Mouse (Mus musculus) urinary bladder, adult 2 months (tissue): Measurements from ENCODE around the gene Msi2. TPM values are rescaled to one million over a fixed set of nuclear protein-coding genes. Genes with fewer than 3 reads are reported as not detected.

Source experiments
- DNase-seq: peaks from one replicate; pipeline ENCODE4 v3.0.0; 2022; ENCODE audit warnings: low spot score
- polyA plus RNA-seq: library from polyadenylated mRNA; depleted of rRNA; stranded (reverse); fragments of >200 nt; gene quantifications from 2 replicates; pipeline ENCODE4 v1.2.3, GENCODE M21; 2012

The Msi2 gene
- polyA plus RNA-seq, 1 experiment: 44.7 TPM

- DNase-seq: no peak
Observed at GRCm38 (mm10) chr11:88515736-88516583, 202.4 kb downstream of the Msi2 start.

GRCm38 (mm10) chr11:88515267-88515666, 203.0 kb downstream of the Msi2 start:
- no peak for DNase-seq

DNA sequence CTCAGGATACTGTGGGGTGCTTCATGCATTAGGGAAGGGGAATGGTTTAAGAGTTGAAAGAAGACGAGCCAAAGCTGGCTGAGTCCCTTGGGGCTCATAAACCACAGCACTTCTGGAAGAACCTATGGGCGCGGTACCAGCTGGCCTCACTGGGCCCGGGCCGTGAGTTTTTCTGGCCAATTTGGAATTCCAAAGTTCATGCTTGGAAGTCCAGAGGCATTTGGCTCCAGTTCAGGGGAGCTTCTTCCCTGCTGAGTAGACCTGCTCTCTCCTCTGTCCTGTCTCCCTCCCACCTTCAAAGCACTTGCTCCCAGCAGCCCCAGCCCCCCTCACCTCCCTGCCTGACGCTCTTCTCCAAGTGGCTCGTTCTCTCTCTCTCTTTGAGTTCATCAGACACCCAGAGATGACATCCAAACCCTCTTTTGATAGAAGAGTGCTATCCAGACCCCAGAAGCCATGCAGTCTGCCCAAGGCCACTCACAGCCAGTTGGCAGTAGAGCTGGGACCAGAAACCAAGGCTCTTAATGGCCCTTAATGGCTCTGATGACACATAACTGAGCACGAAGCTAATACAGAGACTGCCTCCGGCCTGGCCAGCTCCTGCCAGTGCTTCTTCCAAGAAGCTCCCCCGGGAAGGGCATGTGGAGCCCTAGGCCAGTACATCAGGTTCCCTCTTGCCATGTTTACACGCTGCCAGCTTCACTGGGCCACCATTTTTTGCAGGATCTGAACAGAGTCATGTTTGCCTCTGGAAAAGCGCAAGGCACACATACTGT, 204.0 kb downstream of the Msi2 start:
- no peak for DNase-seq

GRCm38 (mm10) chr11:88512580-88512979, 205.7 kb downstream of the Msi2 start:
- DNase-seq: no peak

DNA sequence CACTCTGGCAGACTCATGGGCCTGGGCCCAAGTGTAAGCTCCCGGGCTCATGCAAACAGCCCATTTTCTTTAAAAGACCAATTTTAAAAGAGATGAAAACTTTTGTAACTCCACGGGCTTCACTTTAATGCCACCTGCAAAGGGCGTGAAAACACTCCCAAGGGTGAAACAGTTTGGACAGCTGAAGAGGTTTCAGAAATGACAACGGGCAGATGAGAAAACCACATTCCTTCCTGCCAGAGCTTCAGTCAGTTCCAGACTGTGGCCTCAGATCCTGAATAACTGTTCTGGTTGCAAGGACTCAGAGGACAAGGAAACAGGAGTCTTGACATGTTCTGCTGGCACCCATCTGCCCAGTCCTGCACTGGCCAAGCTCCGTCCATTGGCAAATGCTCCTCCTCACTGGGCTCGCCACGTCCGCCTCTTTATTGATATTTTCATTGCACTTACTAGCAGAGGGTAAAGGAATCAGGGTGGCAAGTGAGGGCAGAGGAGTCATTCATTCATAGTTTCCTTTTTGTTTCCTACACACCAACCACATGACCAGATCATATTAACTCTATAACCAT, 207.9 kb downstream of the Msi2 start:
- no peak for DNase-seq

DNA sequence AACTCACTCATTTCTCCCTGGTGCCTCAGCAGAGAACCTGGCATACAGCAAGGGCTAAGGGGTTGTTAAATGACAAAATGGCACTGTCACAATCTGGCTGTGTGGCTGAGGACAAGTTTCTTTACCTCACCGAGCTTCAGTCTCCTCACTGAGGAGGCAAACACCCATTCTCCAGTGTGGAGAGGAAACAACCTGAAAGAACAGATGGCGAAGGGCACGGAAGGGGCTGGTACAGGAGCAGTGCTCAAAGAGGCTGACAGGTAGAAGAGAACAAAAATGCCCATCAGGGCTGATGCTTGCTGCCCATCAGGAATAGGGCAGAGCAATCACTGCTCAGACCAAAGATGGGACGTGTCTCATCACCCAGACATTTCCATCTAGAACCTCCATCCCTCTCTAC, 208.8 kb downstream of the Msi2 start:
- no peak for DNase-seq

DNA sequence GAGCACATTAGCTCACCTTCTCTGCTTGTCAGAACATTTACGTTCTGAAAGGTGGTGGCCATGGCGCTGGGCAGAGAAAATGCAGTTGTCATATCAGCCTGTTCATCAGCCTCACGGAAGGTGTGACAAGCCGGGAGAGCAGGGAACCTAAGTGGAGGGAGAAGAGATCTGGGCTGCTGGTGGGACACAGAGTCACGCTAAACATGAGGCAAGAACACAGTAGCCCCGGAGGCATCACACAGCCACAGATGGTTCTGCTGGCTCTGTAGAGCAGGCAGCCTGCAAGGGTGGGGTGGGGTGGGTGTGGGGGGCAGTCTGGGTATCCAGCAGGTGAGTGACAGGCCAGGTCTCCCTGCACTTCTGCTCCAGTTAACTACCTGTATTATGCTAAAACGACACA, 210.2 kb downstream of the Msi2 start:
- DNase-seq: no peak

- no peak for DNase-seq
Observed at GRCm38 (mm10) chr11:88506544-88507419, 211.5 kb downstream of the Msi2 start.

DNA sequence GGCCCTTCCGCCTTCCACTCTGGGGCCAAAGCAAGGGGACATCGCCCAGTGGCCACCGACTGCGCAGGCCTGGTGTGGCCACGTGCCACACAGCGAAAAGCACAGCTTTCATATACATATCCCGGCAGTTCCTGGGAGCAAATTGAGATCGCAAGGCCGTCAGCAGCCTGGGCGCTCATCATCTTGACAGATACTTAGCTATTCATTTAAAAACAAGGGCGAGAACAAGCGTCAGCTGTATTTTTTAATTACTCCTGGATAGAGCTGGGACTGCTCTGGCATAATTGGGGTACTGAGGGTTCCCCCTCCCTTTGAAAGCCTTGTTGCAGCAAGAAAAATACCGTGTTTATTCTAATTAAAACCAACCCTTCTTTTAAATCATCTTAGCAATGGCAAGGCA, 212.2 kb downstream of the Msi2 start:
- DNase-seq: no peak

- no peak for DNase-seq
Observed at GRCm38 (mm10) chr11:88502566-88502965, 215.7 kb downstream of the Msi2 start.

GRCm38 (mm10) chr11:88498491-88498890, 219.8 kb downstream of the Msi2 start:
- no peak for DNase-seq

GRCm38 (mm10) chr11:88496460-88496859, 221.9 kb downstream of the Msi2 start:
- DNase-seq: no peak

DNA sequence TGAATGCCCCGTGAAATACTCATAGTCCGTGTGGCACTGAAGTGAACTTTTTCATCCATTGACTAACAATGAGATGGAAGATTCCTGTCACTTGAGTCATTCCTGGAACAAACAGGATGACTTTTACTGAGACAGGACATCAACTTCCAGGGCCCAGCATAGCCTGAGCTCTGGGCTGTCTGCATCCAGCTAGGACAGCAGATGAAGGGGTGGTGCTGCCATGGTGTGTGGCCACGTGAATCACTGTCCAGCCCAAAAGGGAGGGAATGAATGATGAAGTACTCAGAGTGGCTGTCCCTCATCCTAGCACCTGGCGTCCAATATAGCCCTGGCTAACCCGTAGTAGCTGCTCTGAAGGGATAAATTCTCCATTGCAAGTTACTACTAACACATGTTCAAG, 222.6 kb downstream of the Msi2 start:
- no peak for DNase-seq

GRCm38 (mm10) chr11:88495018-88495417, 223.3 kb downstream of the Msi2 start:
- DNase-seq: no peak

- DNase-seq: no peak
Observed at GRCm38 (mm10) chr11:88493795-88494559, 224.3 kb downstream of the Msi2 start.

DNA sequence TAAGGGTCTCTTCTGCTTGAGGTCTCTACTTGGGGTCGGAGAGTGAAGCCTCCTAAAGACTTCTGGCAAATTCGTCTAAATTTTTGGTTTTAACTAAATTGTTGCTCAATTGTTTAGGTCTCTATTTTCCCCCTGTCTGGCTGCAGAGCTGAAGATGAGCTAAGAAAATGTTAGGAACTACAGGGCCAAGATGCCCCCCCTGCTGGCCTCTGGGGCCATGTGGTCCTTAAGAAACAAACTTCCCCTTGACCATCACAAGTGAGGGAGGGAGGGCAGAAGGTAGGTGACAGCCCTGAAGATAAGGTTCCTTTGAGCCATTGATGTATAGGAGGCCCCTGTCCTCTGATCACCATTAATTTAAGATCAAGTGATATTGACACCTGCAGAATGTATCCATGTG, 225.7 kb downstream of the Msi2 start:
- no peak for DNase-seq

DNA sequence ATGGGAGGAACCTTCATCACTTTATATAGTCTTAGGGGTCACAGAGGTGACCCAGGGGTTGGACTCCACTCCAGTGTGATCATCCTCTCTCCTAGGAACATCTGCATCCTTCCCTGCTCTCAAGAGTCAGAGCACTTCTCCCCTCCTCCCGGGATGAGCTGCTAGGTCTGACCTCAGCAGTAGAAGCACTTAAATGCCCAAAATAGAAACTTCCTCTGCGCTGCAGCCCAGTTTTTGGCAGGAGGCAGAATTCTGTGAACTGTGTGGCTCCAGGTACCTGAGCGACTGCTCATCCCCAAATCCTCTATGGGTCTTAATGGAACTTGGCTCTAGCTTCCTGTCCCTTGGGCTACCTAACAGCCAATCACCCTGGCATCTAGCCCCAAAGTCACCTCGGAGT, 228.3 kb downstream of the Msi2 start:
- DNase-seq: no peak

DNA sequence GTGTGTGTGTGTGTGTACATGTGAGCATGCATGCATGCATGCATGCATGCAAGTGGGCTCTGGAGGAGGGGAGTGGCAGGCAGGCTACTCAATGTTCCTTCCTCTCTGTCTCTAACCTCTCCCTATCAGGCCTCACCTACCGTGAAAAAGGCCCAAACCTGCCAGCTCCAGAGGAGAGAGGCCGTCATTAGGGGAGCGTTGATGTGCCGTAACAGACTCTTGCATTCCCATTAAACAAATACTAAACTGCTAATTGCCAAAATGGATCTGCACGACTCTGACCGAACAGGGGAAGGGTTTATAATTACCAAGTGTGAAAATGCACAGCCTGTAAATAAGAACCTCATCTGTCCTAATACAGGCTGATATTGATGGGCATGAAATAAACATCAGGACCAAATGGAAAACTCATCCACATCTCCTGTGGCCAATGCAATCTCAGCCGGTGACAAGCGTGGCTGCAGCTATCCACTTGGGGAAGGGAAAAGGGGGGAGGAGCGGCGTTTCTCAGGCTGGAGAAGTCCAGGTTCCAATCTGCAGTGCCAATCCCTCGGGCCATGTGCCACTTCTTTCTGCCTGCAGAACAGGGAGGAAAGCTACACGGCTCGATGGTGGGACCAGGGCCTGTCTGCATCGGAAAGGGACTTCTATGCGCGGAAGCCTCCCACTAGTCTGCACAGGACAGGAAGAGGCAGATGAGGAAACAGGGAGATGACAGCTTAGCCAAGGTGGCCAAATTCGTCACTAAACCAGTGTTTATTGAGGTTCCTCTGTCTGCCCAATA, 229.2 kb downstream of the Msi2 start:
- DNase-seq: no peak

- no peak for DNase-seq
Observed at GRCm38 (mm10) chr11:88488175-88488940, 230.0 kb downstream of the Msi2 start.
